Mouse (Mus musculus): ENCODE measurements at regions not wholly inside any gene's neighbourhood (a gene's known extent, or its start where the extent isn't known, plus 50 kb on each side); places are given as distances from the start of the nearest gene placed in this dataset.

GRCm38 (mm10) chr1:57055976-57056375 lies 77.5 kb upstream of the Satb2 start:
- no peaks in the 10 kb centered on the region for H3K27me3 ChIP-seq (ENCODE audit: control insufficient read depth, insufficient read depth, low read length)
- H3K27ac ChIP-seq (ENCODE audit: control insufficient read depth, insufficient read depth, low read length), result no peak overlapping the region
- no peaks in the 10 kb centered on the region for H3K36me3 ChIP-seq (ENCODE audit: control insufficient read depth, insufficient read depth, low read length)
- no peaks in the 10 kb centered on the region for H3K4me1 ChIP-seq (replicated peaks; ENCODE audit: control insufficient read depth, insufficient read depth, low read length)
- WGBS, result 87% methylated on average over 9 of the region's 9 CpGs
- TF ChIP-seq POLR2A (IDR thresholded peaks at IDR 0.05; ENCODE audit: control insufficient read depth, extremely low read depth, insufficient read depth, low read length, poor library complexity), result no peak
- H3K4me3 ChIP-seq (ENCODE audit: control insufficient read depth, insufficient read depth, low read length), result no peak overlapping the region
- DNase-seq, result no peak

- TF ChIP-seq POLR2A (IDR thresholded peaks at IDR 0.05; ENCODE audit: control insufficient read depth, extremely low read depth, insufficient read depth, low read length, poor library complexity) (no peak), CTCF (IDR thresholded peaks at IDR 0.05; ENCODE audit: borderline replicate concordance, control insufficient read depth, extremely low read depth, insufficient read depth, low read length, poor library complexity) (no peak)
- no peaks in the 10 kb centered on the region for H3K27me3 ChIP-seq (ENCODE audit: control insufficient read depth, insufficient read depth, low read length)
- WGBS, result 92% methylated on average over 3 of the region's 3 CpGs
Observed at GRCm38 (mm10) chr1:57059216-57059615, 80.8 kb upstream of the Satb2 start.

GRCm38 (mm10) chr1:57075221-57075620 lies 96.8 kb upstream of the Satb2 start:
- 86% methylated on average over 3 of the region's 3 CpGs for WGBS
- no peaks in the 10 kb centered on the region for H3K36me3 ChIP-seq (ENCODE audit: control insufficient read depth, insufficient read depth, low read length)
- TF ChIP-seq POLR2A (IDR thresholded peaks at IDR 0.05; ENCODE audit: control insufficient read depth, extremely low read depth, insufficient read depth, low read length, poor library complexity) (no peak), CTCF (IDR thresholded peaks at IDR 0.05; ENCODE audit: borderline replicate concordance, control insufficient read depth, extremely low read depth, insufficient read depth, low read length, poor library complexity) (no peak)

More at GRCm38 (mm10) chr1:57059216-57059615, 80.8 kb upstream of the Satb2 start:
- Histone ChIP-seq H3K4me3 (ENCODE audit: control insufficient read depth, insufficient read depth, low read length) (no peak overlapping the region), H3K4me1 (replicated peaks; ENCODE audit: control insufficient read depth, insufficient read depth, low read length) (no peaks in the 10 kb centered on the region), H3K27ac (ENCODE audit: control insufficient read depth, insufficient read depth, low read length) (no peak overlapping the region), H3K36me3 (ENCODE audit: control insufficient read depth, insufficient read depth, low read length) (no peaks in the 10 kb centered on the region)
- no peak for DNase-seq

GRCm38 (mm10) chr1:57076696-57077095 lies 98.2 kb upstream of the Satb2 start:
- WGBS, result 75% methylated on average over 8 of the region's 8 CpGs
- no peaks in the 10 kb centered on the region for H3K27me3 ChIP-seq (ENCODE audit: control insufficient read depth, insufficient read depth, low read length)
- H3K4me3 ChIP-seq (ENCODE audit: control insufficient read depth, insufficient read depth, low read length), result no peak overlapping the region
- no peaks in the 10 kb centered on the region for H3K4me1 ChIP-seq (replicated peaks; ENCODE audit: control insufficient read depth, insufficient read depth, low read length)
- no peak for DNase-seq
- no peak overlapping the region for H3K27ac ChIP-seq (ENCODE audit: control insufficient read depth, insufficient read depth, low read length)
- no peak for TF ChIP-seq CTCF (IDR thresholded peaks at IDR 0.05; ENCODE audit: borderline replicate concordance, control insufficient read depth, extremely low read depth, insufficient read depth, low read length, poor library complexity)
- no peak for TF ChIP-seq POLR2A (IDR thresholded peaks at IDR 0.05; ENCODE audit: control insufficient read depth, extremely low read depth, insufficient read depth, low read length, poor library complexity)
- H3K36me3 ChIP-seq (ENCODE audit: control insufficient read depth, insufficient read depth, low read length), result no peaks in the 10 kb centered on the region

More at GRCm38 (mm10) chr1:57075221-57075620, 96.8 kb upstream of the Satb2 start:
- no peak overlapping the region for H3K27ac ChIP-seq (ENCODE audit: control insufficient read depth, insufficient read depth, low read length)
- no peaks in the 10 kb centered on the region for H3K4me1 ChIP-seq (replicated peaks; ENCODE audit: control insufficient read depth, insufficient read depth, low read length)
- H3K27me3 ChIP-seq (ENCODE audit: control insufficient read depth, insufficient read depth, low read length), result no peaks in the 10 kb centered on the region
- DNase-seq, result no peak
- H3K4me3 ChIP-seq (ENCODE audit: control insufficient read depth, insufficient read depth, low read length), result no peak overlapping the region

- 78% methylated on average over 4 of the region's 4 CpGs for WGBS
- Histone ChIP-seq H3K4me3 (ENCODE audit: control insufficient read depth, insufficient read depth, low read length) (no peak overlapping the region), H3K36me3 (ENCODE audit: control insufficient read depth, insufficient read depth, low read length) (no peaks in the 10 kb centered on the region), H3K27me3 (ENCODE audit: control insufficient read depth, insufficient read depth, low read length) (no peaks in the 10 kb centered on the region), H3K4me1 (replicated peaks; ENCODE audit: control insufficient read depth, insufficient read depth, low read length) (no peaks in the 10 kb centered on the region), H3K27ac (ENCODE audit: control insufficient read depth, insufficient read depth, low read length) (no peak overlapping the region)
- TF ChIP-seq CTCF (IDR thresholded peaks at IDR 0.05; ENCODE audit: borderline replicate concordance, control insufficient read depth, extremely low read depth, insufficient read depth, low read length, poor library complexity) (no peak), POLR2A (IDR thresholded peaks at IDR 0.05; ENCODE audit: control insufficient read depth, extremely low read depth, insufficient read depth, low read length, poor library complexity) (no peak)
- no peak for DNase-seq
Observed at GRCm38 (mm10) chr1:57080306-57080705, 101.9 kb upstream of the Satb2 start.

- H3K4me3 ChIP-seq (ENCODE audit: control insufficient read depth, insufficient read depth, low read length), result no peak overlapping the region
- no peak for TF ChIP-seq CTCF (IDR thresholded peaks at IDR 0.05; ENCODE audit: borderline replicate concordance, control insufficient read depth, extremely low read depth, insufficient read depth, low read length, poor library complexity)
- no peak for TF ChIP-seq POLR2A (IDR thresholded peaks at IDR 0.05; ENCODE audit: control insufficient read depth, extremely low read depth, insufficient read depth, low read length, poor library complexity)
- no peaks in the 10 kb centered on the region for H3K36me3 ChIP-seq (ENCODE audit: control insufficient read depth, insufficient read depth, low read length)
- no peak for DNase-seq
- no peaks in the 10 kb centered on the region for H3K27me3 ChIP-seq (ENCODE audit: control insufficient read depth, insufficient read depth, low read length)
- no peak overlapping the region for H3K27ac ChIP-seq (ENCODE audit: control insufficient read depth, insufficient read depth, low read length)
- H3K4me1 ChIP-seq (replicated peaks; ENCODE audit: control insufficient read depth, insufficient read depth, low read length), result no peaks in the 10 kb centered on the region
- WGBS, result 88% methylated on average over 17 of the region's 17 CpGs
Observed at GRCm38 (mm10) chr1:57083134-57083533, 104.7 kb upstream of the Satb2 start.

GRCm38 (mm10) chr1:57083540-57084083 lies 105.2 kb upstream of the Satb2 start:
- no peak for DNase-seq
- WGBS, result 90% methylated on average over 6 of the region's 6 CpGs
- H3K27me3 ChIP-seq (ENCODE audit: control insufficient read depth, insufficient read depth, low read length), result no peaks in the 10 kb centered on the region
- no peak overlapping the region for H3K27ac ChIP-seq (ENCODE audit: control insufficient read depth, insufficient read depth, low read length)
- no peaks in the 10 kb centered on the region for H3K36me3 ChIP-seq (ENCODE audit: control insufficient read depth, insufficient read depth, low read length)
- H3K4me3 ChIP-seq (ENCODE audit: control insufficient read depth, insufficient read depth, low read length), result no peak overlapping the region
- no peaks in the 10 kb centered on the region for H3K4me1 ChIP-seq (replicated peaks; ENCODE audit: control insufficient read depth, insufficient read depth, low read length)
- no peak for TF ChIP-seq POLR2A (IDR thresholded peaks at IDR 0.05; ENCODE audit: control insufficient read depth, extremely low read depth, insufficient read depth, low read length, poor library complexity)
- no peak for TF ChIP-seq CTCF (IDR thresholded peaks at IDR 0.05; ENCODE audit: borderline replicate concordance, control insufficient read depth, extremely low read depth, insufficient read depth, low read length, poor library complexity)

Data from thymus, adult 2 months (tissue).